Mouse (Mus musculus) cerebellum, adult 2 months (tissue): ENCODE measurements around the gene Ascl4.

Source experiments
- CTCF ChIP-seq: fragments of 200-500 bp; IDR thresholded peaks from 2 replicates; pipeline ENCODE4 v1.5.1; 2011; ENCODE audit warnings: low read depth, mild to moderate bottlenecking, control low read depth, low read length, moderate library complexity, borderline replicate concordance; ENCODE audit not compliant: insufficient read depth
- POLR2A ChIP-seq: fragments of 200-500 bp; IDR thresholded peaks from 2 replicates; pipeline ENCODE4 v1.6.1; 2011; ENCODE audit warnings: low read length, control low read depth, borderline replicate concordance; ENCODE audit not compliant: insufficient read depth

- TF ChIP-seq CTCF (no peak), POLR2A (no peak)
These were observed 36.8 kb downstream of the Ascl4 start for GRCm38 (mm10) chr10:85964316-85964715.
